Mouse (Mus musculus): Measurements from ENCODE around the gene Pdik1l. TPM values are rescaled to one million over a fixed set of nuclear protein-coding genes. Genes with fewer than 3 reads are reported as not detected.
"Not testable (repeated sequence)": the region's sequence is repeated elsewhere in the genome, so short reads cannot be mapped to it uniquely, and the experiment has no call there.

Gene Pdik1l
- polyA plus RNA-seq, 2 experiments: 9.6 to 18.4 TPM

- no peak for ATAC-seq (ENCODE audit: low FRiP score, low read depth)
- Histone ChIP-seq H3K4me2 (replicated peaks; ENCODE audit: low read depth, low read length, severe bottlenecking) (no peak overlapping the region), H3K9me3 (ENCODE audit: control insufficient read depth, low read length) (no peaks in the 10 kb centered on the region), H3K27ac (replicated peaks; ENCODE audit: low read depth, low read length) (no peak overlapping the region), H3K4me1 (ENCODE audit: control insufficient read depth, insufficient read depth, low read length) (no peaks in the 10 kb centered on the region), H3K4me3 (replicated peaks; ENCODE audit: low read length) (no peak overlapping the region), H3K27me3 (ENCODE audit: control insufficient read depth, insufficient read depth, low read length) (no peaks in the 10 kb centered on the region), H3K9ac (ENCODE audit: low read depth, low read length, severe bottlenecking) (no peak overlapping the region), H3K36me3 (ENCODE audit: control insufficient read depth, insufficient read depth, low read length) (no peaks in the 10 kb centered on the region)
- WGBS: 73% methylated on average over 9 of the region's 9 CpGs
- no peak for TF ChIP-seq POLR2A (IDR thresholded peaks at IDR 0.05; ENCODE audit: borderline replicate concordance, extremely low read depth, insufficient read depth, insufficient read length)
- no peak for DNase-seq (ENCODE audit: low spot score)
Measured at GRCm38 (mm10) chr4:134300316-134300715, 12.6 kb upstream of the Pdik1l start.

GRCm38 (mm10) chr4:134299498-134299810 lies 11.8 kb upstream of the Pdik1l start:
- TF ChIP-seq POLR2A (IDR thresholded peaks at IDR 0.05; ENCODE audit: borderline replicate concordance, extremely low read depth, insufficient read depth, insufficient read length): no peak
- H3K27ac ChIP-seq (replicated peaks; ENCODE audit: low read depth, low read length): no peak overlapping the region
- no peaks in the 10 kb centered on the region for H3K27me3 ChIP-seq (ENCODE audit: control insufficient read depth, insufficient read depth, low read length)
- DNase-seq (ENCODE audit: low spot score) (no peak), ATAC-seq (ENCODE audit: low FRiP score, low read depth) (no peak)
- no peak overlapping the region for H3K9ac ChIP-seq (ENCODE audit: low read depth, low read length, severe bottlenecking)
- no peak overlapping the region for H3K4me2 ChIP-seq (replicated peaks; ENCODE audit: low read depth, low read length, severe bottlenecking)
- no peak overlapping the region for H3K4me3 ChIP-seq (replicated peaks; ENCODE audit: low read length)
- no peaks in the 10 kb centered on the region for H3K36me3 ChIP-seq (ENCODE audit: control insufficient read depth, insufficient read depth, low read length)
- no peaks in the 10 kb centered on the region for H3K4me1 ChIP-seq (ENCODE audit: control insufficient read depth, insufficient read depth, low read length)
- 50% methylated on average over 4 of the region's 4 CpGs for WGBS
- H3K9me3 ChIP-seq (ENCODE audit: control insufficient read depth, low read length): no peaks in the 10 kb centered on the region

GRCm38 (mm10) chr4:134298626-134299497 lies 11.2 kb upstream of the Pdik1l start:
- TF ChIP-seq POLR2A (IDR thresholded peaks at IDR 0.05; ENCODE audit: borderline replicate concordance, extremely low read depth, insufficient read depth, insufficient read length): no peak
- ATAC-seq (ENCODE audit: low FRiP score, low read depth) (no peak), DNase-seq (ENCODE audit: low spot score) (no peak)
- Histone ChIP-seq H3K4me3 (replicated peaks; ENCODE audit: low read length) (no peak overlapping the region), H3K9ac (ENCODE audit: low read depth, low read length, severe bottlenecking) (no peak overlapping the region), H3K4me2 (replicated peaks; ENCODE audit: low read depth, low read length, severe bottlenecking) (no peak overlapping the region), H3K4me1 (ENCODE audit: control insufficient read depth, insufficient read depth, low read length) (no peaks in the 10 kb centered on the region), H3K27ac (replicated peaks; ENCODE audit: low read depth, low read length) (no peak overlapping the region), H3K9me3 (ENCODE audit: control insufficient read depth, low read length) (no peaks in the 10 kb centered on the region), H3K36me3 (ENCODE audit: control insufficient read depth, insufficient read depth, low read length) (no peaks in the 10 kb centered on the region), H3K27me3 (ENCODE audit: control insufficient read depth, insufficient read depth, low read length) (no peaks in the 10 kb centered on the region)
- WGBS: 69% methylated on average over 19 of the region's 19 CpGs

GRCm38 (mm10) chr4:134297369-134297768 lies 9.7 kb upstream of the Pdik1l start:
- Histone ChIP-seq H3K4me3 (replicated peaks; ENCODE audit: low read length) (no peak overlapping the region), H3K4me2 (replicated peaks; ENCODE audit: low read depth, low read length, severe bottlenecking) (no peak overlapping the region), H3K4me1 (ENCODE audit: control insufficient read depth, insufficient read depth, low read length) (no peaks in the 10 kb centered on the region), H3K27ac (replicated peaks; ENCODE audit: low read depth, low read length) (no peak overlapping the region), H3K27me3 (ENCODE audit: control insufficient read depth, insufficient read depth, low read length) (no peaks in the 10 kb centered on the region), H3K9ac (ENCODE audit: low read depth, low read length, severe bottlenecking) (no peak overlapping the region), H3K9me3 (ENCODE audit: control insufficient read depth, low read length) (no peaks in the 10 kb centered on the region), H3K36me3 (ENCODE audit: control insufficient read depth, insufficient read depth, low read length) (no peaks in the 10 kb centered on the region)
- no peak for DNase-seq (ENCODE audit: low spot score)
- WGBS: 90% methylated on average over 8 of the region's 8 CpGs
- no peak for TF ChIP-seq POLR2A (IDR thresholded peaks at IDR 0.05; ENCODE audit: borderline replicate concordance, extremely low read depth, insufficient read depth, insufficient read length)
- ATAC-seq (ENCODE audit: low FRiP score, low read depth): no peak

- no peak overlapping the region for H3K4me2 ChIP-seq (replicated peaks; ENCODE audit: low read depth, low read length, severe bottlenecking)
- H3K27me3 ChIP-seq (ENCODE audit: control insufficient read depth, insufficient read depth, low read length): no peaks in the 10 kb centered on the region
- no peak for TF ChIP-seq POLR2A (IDR thresholded peaks at IDR 0.05; ENCODE audit: borderline replicate concordance, extremely low read depth, insufficient read depth, insufficient read length)
- ATAC-seq (ENCODE audit: low FRiP score, low read depth) (no peak), DNase-seq (ENCODE audit: low spot score) (no peak)
- H3K27ac ChIP-seq (replicated peaks; ENCODE audit: low read depth, low read length): no peak overlapping the region
- no peak overlapping the region for H3K9ac ChIP-seq (ENCODE audit: low read depth, low read length, severe bottlenecking)
- no peaks in the 10 kb centered on the region for H3K9me3 ChIP-seq (ENCODE audit: control insufficient read depth, low read length)
- no peaks in the 10 kb centered on the region for H3K36me3 ChIP-seq (ENCODE audit: control insufficient read depth, insufficient read depth, low read length)
- 94% methylated on average over 4 of the region's 4 CpGs for WGBS
- H3K4me3 ChIP-seq (replicated peaks; ENCODE audit: low read length): no peak overlapping the region
- no peaks in the 10 kb centered on the region for H3K4me1 ChIP-seq (ENCODE audit: control insufficient read depth, insufficient read depth, low read length)
Measured at GRCm38 (mm10) chr4:134296523-134296922, 8.8 kb upstream of the Pdik1l start.

- not testable (repeated sequence) for H3K27ac ChIP-seq (replicated peaks; ENCODE audit: low read depth, low read length); H3K4me2 ChIP-seq (replicated peaks; ENCODE audit: low read depth, low read length, severe bottlenecking); H3K36me3 ChIP-seq (ENCODE audit: control insufficient read depth, insufficient read depth, low read length); H3K27me3 ChIP-seq (ENCODE audit: control insufficient read depth, insufficient read depth, low read length); DNase-seq (ENCODE audit: low spot score); H3K4me3 ChIP-seq (replicated peaks; ENCODE audit: low read length); ATAC-seq (ENCODE audit: low FRiP score, low read depth); H3K4me1 ChIP-seq (ENCODE audit: control insufficient read depth, insufficient read depth, low read length); H3K9me3 ChIP-seq (ENCODE audit: control insufficient read depth, low read length); H3K9ac ChIP-seq (ENCODE audit: low read depth, low read length, severe bottlenecking)
- 85% methylated on average over 4 of the region's 4 CpGs for WGBS
Measured at GRCm38 (mm10) chr4:134296096-134296495, 8.4 kb upstream of the Pdik1l start.

Data from limb, embryonic 14.5 days (tissue).